Mouse (Mus musculus): ENCODE data around the gene Ggn.
"Not testable (repeated sequence)": the region's sequence is repeated elsewhere in the genome, so short reads cannot be mapped to it uniquely, and the experiment has no call there.

Ggn gene

GRCm38 (mm10) chr7:29170066-29170754, at the start of gene Ggn, which contains the start of gene Spred3:
TSS of gene Ggn (plus strand) at chr7:29170210.
TSS of gene Spred3 (minus strand) at chr7:29170411.
- in situ Hi-C loops (cut with MseI, MboI): no loop called here

DNA sequence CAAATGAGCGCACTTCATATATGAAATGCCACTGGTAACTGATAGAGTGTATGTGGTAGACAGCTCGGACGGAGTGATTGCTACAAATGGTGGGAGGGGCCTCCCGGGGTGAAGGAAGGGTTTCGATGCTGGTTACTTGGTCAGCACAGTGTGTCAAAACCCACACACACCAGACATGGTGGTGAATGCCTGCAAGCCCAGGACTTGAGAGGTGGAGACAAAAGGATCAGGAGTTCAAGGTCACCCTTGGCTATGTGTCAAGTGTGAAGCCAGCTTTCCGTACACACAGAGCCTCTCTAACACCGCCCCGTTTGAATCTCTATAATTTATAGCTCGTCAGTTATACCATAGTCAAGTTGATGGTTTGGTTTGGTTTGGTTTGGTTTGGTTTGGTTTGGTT, 47.2 kb upstream of the Ggn start:
- in situ Hi-C loops (cut with MseI, MboI): no loop called here

DNA sequence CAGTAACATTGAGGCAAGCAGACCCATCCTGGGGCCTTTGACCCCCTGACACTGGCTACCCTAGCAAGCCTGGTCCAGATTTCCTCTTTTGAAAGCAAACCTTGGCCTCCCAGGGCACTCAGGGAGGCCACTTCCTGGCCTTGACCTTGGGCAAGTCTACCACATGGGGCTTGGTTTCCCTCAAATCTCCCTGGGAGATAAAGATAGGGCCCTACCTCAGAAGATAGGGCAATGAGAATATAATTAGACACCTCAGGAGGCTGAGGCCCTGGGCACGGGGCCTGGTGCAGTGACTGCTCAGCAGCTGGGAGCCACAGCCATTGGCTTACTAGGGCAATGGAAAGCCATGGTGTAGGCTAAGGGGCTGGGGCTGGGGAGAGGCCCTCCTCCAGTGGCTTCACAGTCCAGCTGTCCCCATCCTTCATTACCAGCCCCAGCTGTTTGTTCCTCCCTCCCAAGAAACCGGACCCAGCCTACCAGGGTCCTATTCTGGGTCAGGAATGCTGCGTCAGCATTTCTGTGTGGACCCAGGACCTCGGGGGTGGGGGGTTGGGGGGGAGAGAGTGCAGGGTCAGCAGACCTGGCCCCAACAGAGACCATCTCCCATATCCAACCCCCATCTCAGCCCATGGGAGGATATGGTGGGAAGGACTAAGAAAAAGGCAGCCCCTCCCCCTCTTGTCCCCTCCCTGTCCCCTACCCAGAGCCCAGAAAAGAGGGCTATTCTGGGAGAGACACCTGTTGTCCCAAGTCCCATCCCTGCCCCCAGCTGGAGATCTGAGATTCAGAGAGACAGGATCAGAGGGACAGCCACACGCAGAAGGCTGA, 46.3 kb upstream of the Ggn start:
- in situ Hi-C loops (cut with MseI, MboI): no loop called here

GRCm38 (mm10) chr7:29124970-29125369, 45.0 kb upstream of the Ggn start, which contains the start of gene Ryr1:
TSS of gene Ryr1 (minus strand) at chr7:29125179.
- in situ Hi-C loops (cut with MseI, MboI): no loop called here

GRCm38 (mm10) chr7:29126173-29126915, 43.7 kb upstream of the Ggn start:
- in situ Hi-C loops (cut with MseI, MboI): no loop called here

GRCm38 (mm10) chr7:29128725-29129124, 41.3 kb upstream of the Ggn start:
- in situ Hi-C loops (cut with MseI, MboI): no loop called here

DNA sequence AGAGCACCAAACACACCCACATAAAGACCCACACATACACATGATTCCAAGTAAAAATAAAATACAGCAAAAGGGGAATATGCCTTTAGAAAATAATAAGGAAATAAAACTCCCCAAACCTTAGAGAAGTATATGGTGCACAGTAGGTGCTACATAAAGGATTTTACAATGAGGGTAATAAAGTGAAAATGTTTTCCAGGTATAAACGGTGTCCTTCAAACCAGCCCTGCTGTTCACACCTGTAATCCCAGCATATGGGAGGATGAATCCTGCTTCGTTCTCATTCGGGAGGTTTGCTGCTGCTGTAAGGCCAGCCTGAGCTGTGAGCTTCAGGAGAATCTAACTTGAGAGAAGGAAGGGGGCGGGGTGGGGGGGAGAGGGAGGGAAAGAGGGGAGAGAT, 35.8 kb upstream of the Ggn start:
- in situ Hi-C loops (cut with MseI, MboI): no loop called here

- in situ Hi-C loops (cut with MseI, MboI): no loop called here
These were observed 35.2 kb upstream of the Ggn start, which contains the start of gene Rasgrp4 for GRCm38 (mm10) chr7:29134693-29135386. TSS of gene Rasgrp4 (plus strand) at chr7:29134851.

GRCm38 (mm10) chr7:29137429-29137828, 32.6 kb upstream of the Ggn start:
- in situ Hi-C loops (cut with MseI, MboI): no loop called here

DNA sequence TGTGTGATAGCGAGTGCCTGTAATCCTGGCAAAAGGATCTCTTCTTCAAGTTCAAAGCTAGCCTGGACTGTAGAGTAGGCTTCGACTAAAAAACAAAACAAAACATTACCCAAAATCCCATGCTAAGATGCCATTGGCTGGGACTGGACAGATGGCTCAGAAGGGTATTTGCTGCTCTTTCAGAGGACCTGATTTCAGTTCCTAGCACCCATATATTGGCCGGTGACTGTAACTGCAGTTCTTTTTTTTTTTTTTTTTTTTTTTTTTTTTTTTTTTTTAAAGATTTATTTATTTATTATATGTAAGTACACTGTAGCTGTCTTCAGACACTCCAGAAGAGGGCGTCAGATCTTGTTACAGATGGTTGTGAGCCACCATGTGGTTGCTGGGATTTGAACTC, 30.8 kb upstream of the Ggn start:
- in situ Hi-C loops (cut with MseI, MboI): not testable (repeated sequence)

- in situ Hi-C loops (cut with MseI, MboI): no loop called here
These were observed 28.6 kb upstream of the Ggn start for GRCm38 (mm10) chr7:29141416-29141815.

- in situ Hi-C loops (cut with MseI, MboI): no loop called here
These were observed 26.0 kb upstream of the Ggn start for GRCm38 (mm10) chr7:29144006-29144405.

DNA sequence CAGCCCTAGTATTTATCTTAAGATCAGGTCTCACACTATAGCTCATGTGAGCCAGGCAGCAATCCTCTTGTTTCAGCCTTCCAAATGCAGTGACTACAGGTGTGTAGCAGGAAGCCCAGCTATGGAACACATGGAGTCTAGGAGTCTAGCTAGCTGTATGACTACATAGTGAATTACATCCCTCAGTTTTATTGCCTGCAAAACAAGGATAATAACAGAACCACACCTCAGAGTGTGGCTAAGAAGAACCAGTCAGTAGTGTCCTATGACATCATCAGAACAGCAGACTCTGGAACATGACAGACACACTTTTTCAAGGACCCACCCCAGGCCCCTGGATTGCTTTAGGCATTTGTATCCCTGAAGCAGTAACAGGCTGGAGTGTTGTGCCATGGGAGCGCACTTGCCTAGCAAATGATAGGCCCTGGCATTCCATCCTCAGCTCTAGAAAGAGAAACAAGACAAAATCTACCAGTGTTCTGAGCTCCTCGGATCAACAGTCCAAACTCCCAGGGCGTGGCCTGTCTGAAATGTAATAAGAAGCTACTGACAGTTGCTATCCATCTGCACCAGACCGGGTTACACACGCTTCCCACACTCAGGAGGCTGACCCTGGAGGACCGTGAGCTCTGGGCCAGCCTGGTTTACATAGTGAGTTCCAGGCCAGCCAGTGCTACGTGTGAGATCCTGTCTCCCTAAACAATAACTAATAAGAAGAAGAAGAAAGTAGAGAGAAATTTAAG, 23.2 kb upstream of the Ggn start:
- in situ Hi-C loops (cut with MseI, MboI): no loop called here

DNA sequence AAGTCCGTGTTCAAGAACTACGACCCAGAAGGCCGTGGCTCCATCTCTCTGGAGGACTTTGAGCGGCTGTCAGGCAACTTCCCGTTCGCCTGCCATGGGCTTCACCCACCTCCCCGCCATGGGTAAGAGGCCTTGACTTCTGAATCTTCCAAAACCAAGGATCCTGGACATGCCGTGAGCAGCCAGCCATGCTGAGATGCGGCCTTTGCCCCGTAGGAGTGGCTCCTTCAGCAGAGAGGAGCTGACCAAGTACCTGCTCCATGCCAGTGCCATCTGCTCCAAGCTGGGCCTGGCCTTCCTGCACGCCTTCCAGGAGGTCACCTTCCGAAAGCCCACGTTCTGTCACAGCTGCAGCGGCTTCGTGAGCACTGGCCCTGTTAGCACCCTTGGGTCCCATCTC, 21.2 kb upstream of the Ggn start:
- in situ Hi-C loops (cut with MseI, MboI): no loop called here

DNA sequence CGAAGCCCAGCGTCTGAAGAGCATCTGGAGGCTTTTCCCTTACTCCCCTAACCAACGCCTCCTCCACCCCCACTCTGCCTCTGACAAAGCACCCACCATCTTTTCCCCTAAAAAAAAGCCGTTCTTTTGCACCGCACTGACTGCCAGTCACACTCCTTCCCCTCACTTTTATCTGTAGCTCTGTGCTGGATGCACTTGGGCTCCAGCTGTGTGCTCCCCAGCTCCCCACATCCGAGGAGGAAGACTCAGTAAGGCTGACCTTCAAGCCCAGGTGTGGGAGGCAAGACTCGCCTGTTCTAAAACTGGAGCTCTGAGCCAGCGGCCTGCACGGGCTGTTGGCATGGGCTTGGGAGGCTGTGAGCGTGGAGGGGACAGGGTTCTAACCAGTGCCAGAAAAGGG, 18.5 kb upstream of the Ggn start:
- in situ Hi-C loops (cut with MseI, MboI): no loop called here

GRCm38 (mm10) chr7:29154018-29154720, 15.8 kb upstream of the Ggn start:
- in situ Hi-C loops (cut with MseI, MboI): no loop called here

GRCm38 (mm10) chr7:29155196-29155837, 14.7 kb upstream of the Ggn start:
- in situ Hi-C loops (cut with MseI, MboI): no loop called here

- in situ Hi-C loops (cut with MseI, MboI): no loop called here
These were observed 13.9 kb upstream of the Ggn start, which contains the start of gene Fam98c for GRCm38 (mm10) chr7:29155838-29156782. TSS of gene Fam98c (minus strand) at chr7:29156234.

- in situ Hi-C loops (cut with MseI, MboI): no loop called here
These were observed 11.7 kb upstream of the Ggn start for GRCm38 (mm10) chr7:29158264-29158663.

Measured in mouse trophoblast stem cell (cell line).